Mouse (Mus musculus): ENCODE results near the gene Inip.

The Inip gene

DNA sequence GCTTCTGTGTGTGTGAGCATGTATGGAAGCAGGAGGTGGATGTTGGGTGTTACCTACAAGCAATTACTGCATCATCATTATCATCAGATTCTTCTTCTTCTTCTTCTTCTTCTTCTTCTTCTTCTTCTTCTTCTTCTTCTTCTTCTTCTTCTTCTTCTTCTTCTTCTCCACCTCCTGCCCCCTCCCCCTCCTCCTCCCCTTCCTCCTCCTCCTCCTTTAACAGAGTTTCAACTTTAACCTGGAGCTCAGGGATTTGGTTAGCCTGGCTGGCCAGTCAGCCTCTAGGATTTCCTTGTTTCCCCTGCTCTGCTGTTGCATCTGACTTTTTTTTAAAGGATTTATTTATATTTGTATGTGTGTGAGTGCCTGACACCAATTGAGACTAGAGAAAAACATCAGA lies at the start of gene Inip:
Inip (minus strand) TSS at position 101 of the 400 bp plus-strand sequence.
- no peak for DNase-seq (ENCODE audit: low read depth)

DNA sequence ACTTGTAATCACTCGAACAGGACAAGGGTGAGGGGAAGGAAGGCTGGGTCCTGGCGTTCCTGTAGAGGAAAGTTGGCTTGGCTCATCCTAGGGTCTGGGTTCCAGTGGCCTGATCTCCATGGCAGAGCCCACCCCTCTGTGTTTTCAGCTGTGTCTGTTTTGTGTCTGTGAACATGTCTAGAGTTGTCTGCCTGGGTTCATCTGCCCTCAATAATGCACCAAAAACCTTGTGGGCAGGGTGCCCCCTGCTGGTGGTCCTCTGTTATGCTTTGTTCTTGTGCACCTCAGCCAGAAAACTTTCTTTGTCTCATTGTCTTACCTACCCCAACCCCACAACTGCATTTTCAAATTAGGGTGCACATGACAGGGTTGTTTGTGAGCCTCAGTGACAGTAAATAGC lies 48.8 kb upstream of the Inip start:
- DNase-seq (ENCODE audit: low read depth) = peak; percentile 87

DNA sequence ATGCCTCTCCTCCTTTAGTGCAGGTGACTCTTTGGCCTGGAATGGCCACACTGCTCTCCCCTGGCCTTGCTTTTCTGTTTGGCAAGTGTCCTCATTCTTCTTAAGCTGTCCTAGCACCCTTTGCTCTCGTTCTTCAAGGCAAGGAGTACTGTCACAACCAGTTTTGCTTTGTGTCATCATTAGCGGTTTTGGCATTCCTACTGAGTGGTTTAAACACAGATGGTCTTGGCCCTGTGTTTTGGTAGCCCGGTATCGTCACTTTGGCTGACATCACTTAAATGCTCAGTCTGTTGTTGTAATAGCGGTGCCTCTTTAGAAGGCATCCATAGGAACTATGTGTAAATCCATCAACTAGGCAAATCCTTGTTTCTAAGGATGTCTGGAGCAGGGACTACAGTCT lies 46.1 kb upstream of the Inip start:
- DNase-seq (ENCODE audit: low read depth) = no peak

DNA sequence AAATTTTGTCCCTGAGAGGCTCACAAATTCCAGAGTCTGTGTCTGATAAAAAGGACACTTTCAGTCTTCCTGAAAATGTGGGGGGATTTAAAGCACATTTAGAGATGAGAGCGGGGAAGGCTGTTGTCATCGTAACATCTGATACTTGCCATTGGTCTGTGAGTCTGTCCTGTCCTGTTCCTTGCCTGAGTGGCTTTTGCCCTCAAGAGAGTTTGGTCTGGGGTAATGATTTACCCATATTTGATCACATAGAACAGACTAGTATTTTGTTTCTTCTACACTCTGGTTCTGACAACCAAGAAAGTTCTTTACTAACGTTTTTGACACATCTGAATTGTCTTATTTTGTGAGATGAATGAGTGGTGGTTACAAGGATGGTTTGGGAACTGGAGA lies 43.9 kb upstream of the Inip start:
- no peak for DNase-seq (ENCODE audit: low read depth)

DNA sequence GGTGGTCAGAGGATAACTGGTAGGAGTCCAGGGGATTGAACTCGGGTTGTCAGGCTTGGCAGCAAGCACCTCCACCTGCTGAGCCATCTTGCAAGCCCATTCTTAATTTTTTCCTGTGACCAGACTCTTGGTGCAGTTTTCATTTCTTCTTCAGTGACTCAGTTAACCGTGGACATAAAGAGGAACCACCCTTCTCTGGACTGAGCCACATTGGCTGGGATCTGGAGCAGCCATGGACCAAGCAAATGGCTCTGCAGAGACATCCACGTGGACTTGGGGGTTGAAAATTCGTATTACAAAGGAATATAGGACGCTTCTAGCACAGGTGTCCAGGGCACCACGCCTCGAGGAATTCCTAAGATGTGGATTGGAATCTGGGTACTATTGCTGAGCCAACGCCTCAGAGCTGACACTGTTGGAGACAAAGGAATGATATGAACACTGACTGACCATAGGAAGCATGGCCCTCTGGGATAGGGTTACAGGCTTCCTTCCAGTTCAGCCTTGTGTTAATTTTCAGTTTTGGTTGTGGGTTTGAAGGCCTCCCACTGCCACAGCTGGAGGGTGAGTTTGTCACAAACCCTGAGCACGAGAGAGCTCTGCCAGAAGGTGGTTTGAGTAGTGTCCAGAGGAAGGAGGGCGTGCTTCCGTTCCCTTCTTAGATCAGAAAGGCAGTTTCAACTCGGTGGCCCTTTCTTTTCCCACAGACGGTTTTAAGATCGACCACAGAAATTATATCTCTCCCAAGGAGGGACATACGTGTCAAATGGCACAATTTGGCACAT lies 43.3 kb upstream of the Inip start:
- no peak for DNase-seq (ENCODE audit: low read depth)

DNA sequence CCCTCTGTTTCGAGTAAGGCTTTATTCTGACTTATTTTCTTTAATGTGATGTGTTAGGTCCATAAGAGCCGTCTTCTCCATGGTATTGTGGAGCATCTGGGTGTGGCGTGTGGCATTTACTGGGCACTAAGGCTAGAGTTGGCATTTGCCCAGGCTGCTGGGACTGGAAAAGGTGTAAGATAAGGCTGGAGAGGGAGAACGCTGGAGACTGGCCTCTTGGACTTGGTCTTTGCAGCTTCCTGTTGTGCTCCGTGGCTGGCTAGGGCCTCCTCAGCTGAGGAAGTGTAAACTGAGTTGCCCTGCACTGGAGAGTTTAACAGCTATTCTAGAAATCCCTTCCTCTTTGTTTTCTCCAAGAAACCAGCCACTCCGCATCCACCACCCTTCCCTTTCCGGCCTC lies 36.3 kb upstream of the Inip start:
- no peak for DNase-seq (ENCODE audit: low read depth)

DNA sequence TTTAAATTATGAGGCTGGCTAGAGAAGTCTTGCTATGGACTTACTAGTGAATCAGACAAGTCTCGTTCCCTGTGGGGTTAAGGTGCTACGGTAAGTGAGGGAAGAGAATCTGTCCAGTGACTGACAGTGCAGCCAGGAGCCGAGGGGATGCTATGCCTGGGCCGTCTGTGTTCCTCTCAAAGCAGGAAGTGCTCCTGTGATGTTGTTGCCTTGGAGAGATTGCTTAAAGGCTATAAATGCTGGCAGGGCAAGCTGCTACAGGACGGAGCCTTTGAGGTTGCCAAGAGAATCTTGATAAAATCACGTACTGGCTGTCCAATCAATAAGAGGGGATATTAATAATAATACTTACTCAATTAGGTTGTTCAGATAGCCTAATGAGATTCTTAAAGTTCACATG lies 31.4 kb upstream of the Inip start:
- no peak for DNase-seq (ENCODE audit: low read depth)

DNA sequence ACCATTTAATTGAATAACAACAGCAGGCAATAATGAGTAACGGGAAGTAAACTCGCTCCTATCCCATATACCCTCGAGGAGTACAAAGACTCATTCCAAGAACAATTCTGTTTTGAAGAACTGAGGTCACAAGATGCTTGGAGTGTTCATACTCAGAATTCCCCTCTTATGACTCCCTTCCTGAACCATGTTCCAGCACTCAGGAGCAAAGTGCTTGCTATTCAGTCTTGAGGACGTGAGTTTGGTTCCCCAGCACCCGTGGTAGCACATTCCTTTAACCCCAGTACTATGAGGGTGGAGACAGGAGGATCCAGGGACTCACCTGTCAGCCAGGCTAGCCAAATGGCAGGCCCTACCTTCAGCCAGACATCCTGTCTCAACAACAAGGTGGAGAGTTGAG lies 29.6 kb upstream of the Inip start:
- DNase-seq (ENCODE audit: low read depth) = peak; percentile 47

DNA sequence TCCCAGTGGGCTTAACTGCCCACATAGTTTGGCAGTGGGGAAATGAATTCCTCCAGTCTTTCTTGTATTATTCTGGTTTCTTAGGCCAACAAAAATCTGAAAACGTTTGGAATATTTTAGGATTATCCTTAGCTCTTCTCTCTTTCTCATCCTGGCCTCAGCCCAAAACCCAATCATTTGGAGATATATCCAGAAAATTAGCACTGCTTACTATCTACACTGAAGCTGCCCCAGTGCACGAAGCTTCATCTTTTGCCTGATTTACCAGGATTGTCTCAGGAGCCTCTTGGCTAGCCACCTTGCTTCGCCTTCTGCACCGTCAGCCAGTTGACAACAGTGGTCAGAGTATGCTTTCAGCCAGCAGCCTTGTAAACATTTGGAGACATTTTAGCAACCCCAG lies 27.7 kb upstream of the Inip start:
- no peak for DNase-seq (ENCODE audit: low read depth)

DNA sequence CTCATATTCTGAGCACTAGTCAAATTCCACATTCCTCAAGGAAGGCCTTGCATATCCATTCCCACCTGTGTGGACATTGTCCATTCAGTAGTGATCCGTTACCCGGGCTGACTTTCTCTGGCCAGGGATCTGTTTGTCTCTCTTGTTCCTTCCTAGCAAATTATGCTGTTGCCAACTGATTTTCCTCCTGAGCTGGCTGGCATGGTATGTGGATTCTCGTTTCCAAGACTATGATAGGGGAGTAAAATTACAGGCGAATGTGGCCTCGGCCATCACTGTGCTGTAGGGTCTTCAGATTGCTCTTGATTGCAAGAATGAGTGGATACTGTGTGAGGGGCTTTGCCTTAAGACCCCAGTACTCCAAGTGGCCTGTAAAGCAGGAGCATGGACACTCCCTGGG lies 25.0 kb upstream of the Inip start:
- no peak for DNase-seq (ENCODE audit: low read depth)

DNA sequence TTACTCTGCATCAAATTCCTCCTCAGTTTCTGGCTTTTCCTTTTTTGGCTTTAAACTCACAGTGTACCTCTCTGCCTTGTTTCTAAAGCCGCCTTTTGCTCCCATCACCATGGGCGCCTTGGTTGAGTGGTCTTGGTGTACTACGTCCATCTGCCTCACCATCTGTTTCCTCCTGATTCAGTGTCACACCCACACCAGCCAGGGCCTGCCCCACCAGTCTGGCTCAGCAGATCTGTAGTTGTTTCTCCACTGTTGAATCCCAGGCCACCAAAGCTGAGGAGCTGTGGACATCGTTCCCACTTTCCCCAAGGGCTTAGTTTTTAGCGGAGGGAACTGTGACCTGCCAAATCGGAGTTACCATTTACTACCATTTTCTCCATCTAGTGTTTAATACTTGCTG lies 24.2 kb upstream of the Inip start:
- no peak for DNase-seq (ENCODE audit: low read depth)

DNA sequence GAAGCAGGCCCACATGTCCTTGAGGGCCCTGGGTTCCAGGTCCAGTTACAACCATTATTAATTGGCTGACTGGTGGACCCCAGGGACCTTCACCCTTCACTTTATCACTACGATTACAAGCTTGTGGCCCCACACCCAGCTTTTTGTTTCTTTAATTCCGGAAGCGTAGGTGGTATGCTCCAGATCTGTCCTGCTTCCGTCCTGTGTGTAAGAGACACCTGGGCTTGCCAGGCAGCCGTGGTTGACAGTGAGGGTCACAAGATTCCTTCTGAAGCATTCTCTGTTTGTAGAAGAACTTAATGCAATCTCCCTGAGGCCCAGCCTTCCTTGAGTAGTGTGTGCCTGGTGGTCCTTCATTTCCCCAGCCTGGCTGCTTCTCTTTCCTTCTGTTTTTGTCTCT lies 23.5 kb upstream of the Inip start:
- DNase-seq (ENCODE audit: low read depth) = no peak

DNA sequence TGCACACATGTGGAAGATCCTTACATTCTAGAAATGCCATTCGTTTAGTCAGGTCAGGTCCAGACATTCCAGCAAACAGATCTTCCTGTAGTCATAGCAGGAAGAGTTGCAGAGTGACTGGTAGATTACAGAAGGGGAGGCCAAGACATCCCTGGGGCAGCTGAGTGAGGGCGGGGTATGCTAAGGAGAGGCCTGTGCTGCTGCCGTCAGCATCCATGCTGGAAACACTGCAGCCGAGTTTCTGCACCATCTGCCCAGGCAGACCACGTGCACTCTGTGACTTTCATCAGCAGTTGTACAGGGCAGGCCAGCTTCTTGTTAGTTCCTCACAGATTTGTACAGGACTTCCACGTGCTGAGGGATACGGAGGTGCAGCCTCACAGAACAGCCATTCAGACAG lies 22.1 kb upstream of the Inip start:
- DNase-seq (ENCODE audit: low read depth) = peak; percentile 36

DNA sequence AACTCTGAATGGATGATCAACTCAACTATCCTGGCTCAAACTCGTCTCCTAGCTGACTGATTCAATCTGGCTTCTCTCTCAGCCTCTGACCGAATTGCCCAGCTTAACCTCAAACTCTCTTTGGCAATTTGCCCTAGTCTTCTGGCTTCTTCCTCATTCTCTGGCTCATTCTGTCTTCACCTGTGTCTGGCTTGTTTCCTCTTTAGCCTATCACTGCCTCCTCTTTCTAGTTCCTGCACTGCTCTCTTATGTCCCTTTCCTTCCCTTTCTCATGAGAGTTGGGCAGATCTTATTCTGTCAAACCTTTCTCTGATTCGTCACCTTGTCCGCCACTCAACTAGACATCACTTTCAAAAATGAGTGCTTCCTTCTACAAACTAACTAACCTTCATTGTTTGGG lies 20.7 kb upstream of the Inip start:
- DNase-seq (ENCODE audit: low read depth) = peak; percentile 34

DNA sequence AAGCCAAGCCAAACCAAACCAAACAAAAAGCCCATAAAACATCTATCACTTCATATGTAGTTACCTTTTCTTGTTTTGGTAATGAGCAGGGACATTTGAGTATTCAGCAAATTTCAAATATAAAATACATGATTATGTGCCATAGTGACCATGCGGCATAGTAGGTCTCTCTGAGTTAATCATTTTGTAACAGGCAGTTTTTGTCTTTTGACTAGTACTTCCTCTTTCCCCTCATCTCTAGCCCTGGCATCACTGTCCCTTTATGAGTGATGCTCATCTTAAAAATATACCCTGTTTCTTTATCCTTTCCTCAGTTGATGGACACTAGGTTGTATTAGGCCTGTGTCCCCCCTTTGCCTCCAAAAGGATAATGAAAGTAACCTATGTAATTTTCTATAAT lies 20.1 kb upstream of the Inip start:
- no peak for DNase-seq (ENCODE audit: low read depth)

DNA sequence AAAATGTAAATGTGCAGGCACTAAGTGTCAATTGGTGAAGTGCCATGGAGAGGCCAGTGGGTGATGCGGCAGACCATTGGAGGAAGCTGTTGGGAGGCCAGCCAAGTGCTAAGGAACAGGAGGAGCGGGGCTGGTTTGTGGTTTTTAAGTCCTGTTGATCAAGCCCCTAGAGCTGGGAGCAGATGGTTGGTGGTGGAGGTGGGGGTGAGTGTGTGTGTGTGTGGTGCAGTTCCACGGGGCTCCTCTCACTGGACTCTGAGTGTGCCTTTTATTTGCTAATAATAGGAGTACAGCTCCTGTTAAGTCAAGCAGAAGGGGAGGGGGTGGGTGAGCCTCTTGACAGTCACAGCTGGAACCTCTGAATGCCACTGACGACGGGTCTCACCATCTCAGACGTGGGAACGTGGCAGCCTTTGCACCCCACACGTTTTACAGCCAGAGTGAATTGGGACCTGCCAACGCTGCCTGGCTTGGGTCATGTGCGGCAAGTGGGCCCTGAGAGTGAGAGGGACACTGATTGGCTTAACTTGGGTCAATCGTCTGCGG lies 18.2 kb upstream of the Inip start:
- peak; percentile 47 for DNase-seq (ENCODE audit: low read depth)

DNA sequence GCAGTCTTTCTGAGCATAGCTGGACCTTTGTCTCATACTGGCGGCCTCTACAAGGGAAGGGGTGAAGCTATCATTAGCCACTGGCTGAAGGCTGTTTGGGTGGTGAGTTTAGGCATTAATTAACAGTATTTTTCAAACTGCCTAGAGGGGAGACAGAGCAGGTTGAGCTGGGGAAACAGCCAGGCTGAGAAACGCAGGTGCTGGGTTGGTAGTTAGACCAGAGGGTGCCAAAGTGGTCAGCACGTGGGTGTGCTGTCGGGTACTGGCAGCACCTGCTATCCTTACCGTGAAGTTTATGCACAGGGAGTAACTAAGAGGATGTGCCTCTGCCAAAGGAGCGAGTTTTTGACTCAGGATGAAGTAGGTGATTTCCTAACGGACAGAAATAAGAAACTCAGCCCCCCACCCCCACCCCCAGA lies 17.7 kb upstream of the Inip start:
- no peak for DNase-seq (ENCODE audit: low read depth)

DNA sequence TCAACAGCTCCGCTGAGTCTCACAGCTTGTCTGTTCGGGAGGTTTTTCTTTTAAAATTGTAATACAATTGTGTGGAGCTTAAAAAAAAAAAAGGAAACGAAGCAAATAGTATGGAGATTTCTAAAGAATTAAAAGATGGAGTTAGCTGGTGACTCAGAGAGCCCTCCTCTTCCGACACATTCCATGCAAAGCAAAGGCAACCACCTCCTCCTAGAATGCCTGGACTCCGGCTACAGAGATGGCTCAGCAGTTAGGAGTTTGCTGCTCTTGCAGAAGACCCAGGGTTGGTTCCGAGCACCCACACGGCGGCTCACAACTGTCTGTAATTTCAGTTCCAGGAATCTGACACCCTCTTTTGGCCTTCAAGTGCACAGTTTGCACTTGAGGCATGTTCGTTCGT lies 17.1 kb upstream of the Inip start:
- no peak for DNase-seq (ENCODE audit: low read depth)

DNA sequence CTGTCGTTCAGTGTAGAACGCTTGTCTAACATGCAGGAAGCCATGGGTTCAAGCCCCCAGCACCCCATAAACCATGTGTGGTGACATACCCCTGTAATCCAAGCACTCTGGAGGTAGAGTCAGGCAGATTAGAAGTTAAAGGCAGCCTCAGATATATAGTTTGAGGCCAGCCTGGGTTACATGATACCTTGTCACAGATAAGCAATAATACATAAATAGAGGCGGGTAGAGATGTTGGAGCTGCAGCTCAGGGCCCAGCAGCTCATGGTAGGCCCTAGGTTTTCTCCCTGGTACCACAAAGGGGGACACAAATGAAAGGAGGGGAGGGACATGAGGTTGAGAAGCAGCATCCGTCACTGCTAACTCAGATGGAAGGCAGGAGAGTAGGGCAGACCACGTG lies 16.4 kb upstream of the Inip start:
- DNase-seq (ENCODE audit: low read depth) = no peak

DNA sequence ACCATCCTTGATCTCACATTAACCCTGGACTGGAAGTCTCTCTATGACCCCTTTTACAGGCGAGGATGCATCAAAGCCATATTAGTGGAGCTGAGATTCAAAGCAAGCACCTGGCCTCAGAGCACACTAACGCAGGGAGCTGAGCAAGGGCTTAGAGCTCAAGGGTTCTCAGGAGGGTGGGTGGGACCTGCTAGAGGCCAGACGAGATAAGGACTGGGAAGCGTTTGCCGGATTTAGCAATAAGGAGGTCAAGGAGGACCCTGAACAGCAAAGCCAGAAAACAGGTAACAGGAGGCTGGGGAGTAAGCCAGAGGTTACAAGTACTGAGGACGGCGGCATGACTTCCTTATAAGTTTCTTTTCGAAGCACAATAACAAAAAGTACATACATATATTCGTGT lies 15.1 kb upstream of the Inip start:
- DNase-seq (ENCODE audit: low read depth) = no peak

DNA sequence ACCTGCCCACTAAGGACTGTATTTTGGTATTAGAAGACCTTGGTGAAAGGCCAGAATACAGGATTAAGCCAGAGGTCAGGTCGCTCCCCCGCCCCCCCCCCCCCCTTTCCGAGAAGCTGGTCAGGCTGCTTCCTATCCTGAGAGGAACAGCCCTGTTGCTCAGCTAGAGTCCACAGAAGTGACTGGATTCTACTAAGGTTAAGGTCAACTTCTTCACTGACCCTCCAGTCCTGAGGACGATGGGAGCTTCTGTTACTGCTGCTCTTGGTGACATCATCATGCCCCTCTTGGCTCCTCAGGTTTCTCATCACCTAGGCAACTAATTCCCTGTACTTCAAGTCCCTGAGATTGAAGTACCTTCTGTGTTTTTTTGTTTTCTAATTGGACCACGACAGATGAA lies 14.6 kb upstream of the Inip start:
- DNase-seq (ENCODE audit: low read depth) = no peak

DNA sequence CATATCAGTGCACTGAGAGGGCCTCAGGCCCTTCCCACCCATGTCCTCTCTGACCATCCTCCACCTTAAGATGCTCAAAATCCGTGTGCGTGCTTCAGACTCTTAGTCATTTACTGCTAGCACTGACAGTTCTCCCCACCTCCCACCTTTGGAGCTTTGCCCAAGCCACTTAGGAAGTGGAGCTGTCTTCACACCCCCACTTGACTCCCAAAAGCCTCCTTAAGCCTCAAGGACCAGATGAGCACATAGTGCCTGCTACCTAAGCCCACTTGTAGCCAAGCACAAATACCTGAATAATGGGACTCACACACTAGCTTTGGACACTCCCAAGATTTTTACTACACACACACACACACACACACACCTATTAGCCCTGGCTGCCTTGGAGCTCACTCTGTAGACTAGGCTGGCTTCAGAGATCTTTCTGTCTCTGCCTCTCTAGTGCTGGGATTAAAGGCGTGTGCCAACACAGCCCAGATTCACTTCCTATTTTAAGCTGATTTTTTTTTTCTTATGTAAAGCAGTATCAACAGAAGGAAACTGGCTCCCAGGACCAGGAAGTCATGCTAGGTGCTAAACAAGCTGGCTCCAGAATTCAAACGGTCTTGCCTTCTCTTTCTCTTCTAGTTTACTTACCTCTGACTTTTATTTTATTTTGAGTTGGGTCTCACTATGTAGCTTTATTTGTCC lies 13.9 kb upstream of the Inip start:
- peak; percentile 56 for DNase-seq (ENCODE audit: low read depth)

DNA sequence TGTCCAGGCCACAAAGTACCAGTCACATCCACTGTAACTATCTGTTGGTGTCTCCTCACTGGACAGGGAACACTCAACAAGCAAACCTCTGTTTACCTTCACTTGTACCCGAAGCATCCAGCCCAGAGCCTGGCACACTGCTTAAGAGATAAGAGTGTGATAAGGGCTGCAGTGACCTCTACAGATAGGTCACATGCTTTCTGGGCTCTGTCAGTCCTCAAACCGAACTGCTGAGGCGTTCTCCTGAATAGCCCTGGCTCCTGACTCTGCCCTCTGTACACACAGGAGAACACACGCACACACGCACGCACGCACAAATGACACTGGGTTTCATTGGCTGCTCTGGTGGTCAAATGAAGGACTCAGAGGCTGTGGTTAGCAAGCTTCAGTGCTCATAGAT lies 12.7 kb upstream of the Inip start:
- DNase-seq (ENCODE audit: low read depth) = no peak

DNA sequence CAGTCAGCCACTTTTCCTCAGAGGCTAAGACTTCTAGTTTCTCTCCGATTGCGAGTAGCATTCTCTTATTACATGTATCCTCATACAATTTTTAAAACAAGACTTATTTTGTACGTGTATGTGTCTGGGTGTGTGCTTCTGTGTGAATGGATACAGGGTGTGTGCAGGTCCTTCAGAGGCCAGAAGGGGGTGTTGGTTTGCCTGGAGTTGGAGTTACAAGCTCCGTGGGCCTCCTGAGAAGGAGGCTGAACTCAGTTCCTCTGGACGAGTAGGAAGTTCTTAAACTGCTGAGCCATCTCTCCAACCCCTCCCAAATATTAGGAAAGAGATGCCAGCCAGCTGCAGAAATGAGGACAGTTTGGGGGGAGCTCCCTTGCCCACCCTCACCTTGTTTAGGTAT lies 7.0 kb upstream of the Inip start:
- no peak for DNase-seq (ENCODE audit: low read depth)

Measured in NIH3T3 (cell line).